Mouse (Mus musculus): Measurements from ENCODE around the gene Ift81.

Ift81 gene

GRCm38 (mm10) chr5:122547810-122548209, 66.5 kb downstream of the Ift81 start:
- no peak for DNase-seq (ENCODE audit: low read depth, low spot score)

GRCm38 (mm10) chr5:122547251-122547714, 67.0 kb downstream of the Ift81 start:
- no peak for DNase-seq (ENCODE audit: low read depth, low spot score)

GRCm38 (mm10) chr5:122543392-122543791, 70.9 kb downstream of the Ift81 start:
- no peak for DNase-seq (ENCODE audit: low read depth, low spot score)

- DNase-seq (ENCODE audit: low read depth, low spot score) = no peak
Observed at GRCm38 (mm10) chr5:122541871-122542270, 72.4 kb downstream of the Ift81 start.

GRCm38 (mm10) chr5:122538077-122538476, 76.2 kb downstream of the Ift81 start:
- no peak for DNase-seq (ENCODE audit: low read depth, low spot score)

GRCm38 (mm10) chr5:122537654-122538053, 76.7 kb downstream of the Ift81 start:
- DNase-seq (ENCODE audit: low read depth, low spot score) = no peak

GRCm38 (mm10) chr5:122533884-122534283, 80.4 kb downstream of the Ift81 start:
- no peak for DNase-seq (ENCODE audit: low read depth, low spot score)

GRCm38 (mm10) chr5:122529913-122530604, 84.3 kb downstream of the Ift81 start:
- no peak for DNase-seq (ENCODE audit: low read depth, low spot score)

GRCm38 (mm10) chr5:122529316-122529715, 85.0 kb downstream of the Ift81 start:
- no peak for DNase-seq (ENCODE audit: low read depth, low spot score)

- DNase-seq (ENCODE audit: low read depth, low spot score) = no peak
Observed at GRCm38 (mm10) chr5:122528591-122528990, 85.7 kb downstream of the Ift81 start.

GRCm38 (mm10) chr5:122527761-122528160, 86.6 kb downstream of the Ift81 start:
- no peak for DNase-seq (ENCODE audit: low read depth, low spot score)

- no peak for DNase-seq (ENCODE audit: low read depth, low spot score)
Observed at GRCm38 (mm10) chr5:122526878-122527730, 87.2 kb downstream of the Ift81 start.

- DNase-seq (ENCODE audit: low read depth, low spot score) = no peak
Observed at GRCm38 (mm10) chr5:122526405-122526804, 87.9 kb downstream of the Ift81 start.

- no peak for DNase-seq (ENCODE audit: low read depth, low spot score)
Observed at GRCm38 (mm10) chr5:122525238-122525931, 88.9 kb downstream of the Ift81 start.

GRCm38 (mm10) chr5:122524854-122525237, 89.5 kb downstream of the Ift81 start:
- DNase-seq (ENCODE audit: low read depth, low spot score) = no peak

GRCm38 (mm10) chr5:122524244-122524643, 90.1 kb downstream of the Ift81 start:
- no peak for DNase-seq (ENCODE audit: low read depth, low spot score)

- no peak for DNase-seq (ENCODE audit: low read depth, low spot score)
Observed at GRCm38 (mm10) chr5:122521130-122521473, 93.2 kb downstream of the Ift81 start.

GRCm38 (mm10) chr5:122520254-122521129, 93.8 kb downstream of the Ift81 start:
- DNase-seq (ENCODE audit: low read depth, low spot score) = no peak

GRCm38 (mm10) chr5:122519043-122519660, 95.2 kb downstream of the Ift81 start:
- DNase-seq (ENCODE audit: low read depth, low spot score) = no peak

- DNase-seq (ENCODE audit: low read depth, low spot score) = no peak
Observed at GRCm38 (mm10) chr5:122518247-122518646, 96.1 kb downstream of the Ift81 start.

GRCm38 (mm10) chr5:122516901-122517300, 97.4 kb downstream of the Ift81 start:
- no peak for DNase-seq (ENCODE audit: low read depth, low spot score)

Measured in retina, adult 2 months (tissue).